8 mouse cellular contexts compared by ENCODE assay signal in the genomic region with DNA sequence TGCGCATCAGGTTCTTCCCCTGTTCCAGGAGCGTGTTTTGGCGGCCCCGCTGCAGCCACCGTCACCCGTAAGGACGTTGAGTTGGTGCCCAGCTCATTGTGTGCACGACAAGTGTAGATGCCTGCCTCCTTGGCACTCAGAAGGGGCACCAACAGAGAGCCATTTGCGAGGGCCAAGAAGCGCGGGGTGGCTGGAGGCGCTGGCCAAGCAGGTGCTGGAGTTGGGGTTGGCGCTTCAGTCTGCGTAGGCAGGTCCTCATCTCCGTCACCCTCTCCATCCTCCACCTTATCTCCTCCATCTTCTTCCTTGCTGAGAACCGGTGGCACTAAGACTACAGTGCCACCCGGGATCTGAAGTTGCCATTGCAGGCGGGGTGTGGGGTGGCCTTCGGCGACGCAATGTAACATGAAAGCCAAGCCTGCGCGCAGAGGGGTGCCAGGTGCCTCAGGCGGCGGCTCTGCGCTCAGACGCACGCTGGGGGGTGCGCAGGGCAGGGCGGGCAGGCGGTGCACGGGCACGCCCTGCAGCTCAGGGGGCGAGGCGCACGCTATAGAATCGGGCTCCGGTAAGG. TPM values are rescaled to one million over a fixed set of nuclear protein-coding genes. Genes with fewer than 3 reads are reported as not detected.
DNase-seq lines count a peak whose midpoint lies in the region; ATAC-seq and TF ChIP-seq lines count a peak whose summit lies in the region.

No protein-coding gene starts in this region.

- peak overlapping the region; percentile 47 for H3K27ac ChIP-seq in midbrain, postnatal 0 days (ENCODE audit: low read depth, low read length)

- peak; percentile 25; the same call in 1 of the 2 replicates for TF ChIP-seq CTCF in midbrain, postnatal 0 days (IDR thresholded peaks at IDR 0.05)

- peak overlapping the region; percentile 35 for H3K4me3 ChIP-seq in midbrain, postnatal 0 days (ENCODE audit: low read depth, low read length)

- no peaks in the 10 kb centered on the region for H3K9me3 ChIP-seq in midbrain, postnatal 0 days (ENCODE audit: low read length)

- intact Hi-C loops in gastrocnemius, postnatal 14 days (cut with DNase I; ENCODE audit: low total_unique reads) = no loop called here

- DNase-seq in frontal cortex, adult 2 months (ENCODE audit: extremely low spot score in 1 of 2, low spot score in 1 of 2) = no peak
- peak; percentile 48 for DNase-seq in retina, postnatal 1 day
- DNase-seq in retina, embryonic 14.5 days (ENCODE audit: low spot score) = no peak
- peak; percentile 34 to 55 for DNase-seq in frontal cortex, postnatal 36 days (ENCODE audit: low spot score in 2 of 2)
- DNase-seq in midbrain, postnatal 0 days (ENCODE audit: low spot score) = no peak
- no peak for DNase-seq in gastrocnemius, postnatal 14 days
- DNase-seq in adrenal gland, postnatal 36 days = no peak

- peak overlapping the region; percentile 66 for H3K4me2 ChIP-seq in midbrain, postnatal 0 days (ENCODE audit: low read depth, low read length, poor library complexity, severe bottlenecking)

- peak; percentile 18; the same call in 1 of the 2 replicates for ATAC-seq in frontal cortex, adult (ENCODE audit: low TSS enrichment)
- no peak for ATAC-seq in midbrain, postnatal 0 days (ENCODE audit: low FRiP score)

- H3K36me3 ChIP-seq in midbrain, postnatal 0 days (ENCODE audit: insufficient read depth, low read length) = no peaks in the 10 kb centered on the region

- 3% methylated on average over 38 of the region's 38 CpGs for WGBS in midbrain, postnatal 0 days

- H3K27me3 ChIP-seq in midbrain, postnatal 0 days (ENCODE audit: insufficient read depth, low read length) = peaks cover 64% of the 10 kb centered on the region

- H3K9ac ChIP-seq in midbrain, postnatal 0 days (replicated peaks; ENCODE audit: low read length, poor library complexity, severe bottlenecking) = peak overlapping the region; percentile 63; the same call in 1 of the 2 replicates

- peaks cover 6% of the 10 kb centered on the region for H3K4me1 ChIP-seq in midbrain, postnatal 0 days (ENCODE audit: insufficient read depth, low read length)

RNA-seq across cellular contexts. Expression of gene Islr, which starts 5.2 kb away (rescaled TPM):
- polyA plus RNA-seq in frontal cortex, adult 2 months (2012; rRNA removed) = 96.8 and 108 TPM in 2 replicates
- 55.6 and 68.8 TPM in 2 replicates for total RNA-seq in midbrain, postnatal 0 days (2014; rRNA removed)
- polyA plus RNA-seq in midbrain, postnatal 0 days (2015; fragmentation: Nextera tagmentation; extraction: Ambion mirVana) = 32.5 and 36.5 TPM in 2 replicates
- 10 to 100 TPM; 58.1 to 77.5 TPM for total RNA-seq in gastrocnemius, postnatal 14 days (2021)
- 10 to 100 TPM; 23.7 to 32.1 TPM for total RNA-seq in adrenal gland, postnatal 36 days (2021)

RNA-seq across cellular contexts. Expression of gene Islr2, which starts 5.2 kb away (rescaled TPM):
- polyA plus RNA-seq in frontal cortex, adult 2 months (2012; rRNA removed) = 38.6 and 42.5 TPM in 2 replicates
- 233 and 267 TPM in 2 replicates for total RNA-seq in midbrain, postnatal 0 days (2014; rRNA removed)
- 16.7 and 18.1 TPM in 2 replicates for polyA plus RNA-seq in midbrain, postnatal 0 days (2015; fragmentation: Nextera tagmentation; extraction: Ambion mirVana)
- total RNA-seq in gastrocnemius, postnatal 14 days (2021) = 1 to 10 TPM; 3.1 to 5.8 TPM
- total RNA-seq in adrenal gland, postnatal 36 days (2021) = 1 to 10 TPM; 2.3 to 3.3 TPM

RNA-seq across cellular contexts. Expression of gene Pml, which starts 50.7 kb away (rescaled TPM):
- 9.5 and 10.0 TPM in 2 replicates for polyA plus RNA-seq in frontal cortex, adult 2 months (2012; rRNA removed)
- total RNA-seq in midbrain, postnatal 0 days (2014; rRNA removed) = 5.6 and 9.0 TPM in 2 replicates
- polyA plus RNA-seq in midbrain, postnatal 0 days (2015; fragmentation: Nextera tagmentation; extraction: Ambion mirVana) = 2.9 and 3.2 TPM in 2 replicates
- total RNA-seq in gastrocnemius, postnatal 14 days (2021) = 1 to 10 TPM; 5.2 to 7.5 TPM
- 10 to 100 TPM; 22.4 to 24.2 TPM for total RNA-seq in adrenal gland, postnatal 36 days (2021)

RNA-seq across cellular contexts. Expression of gene Stoml1, which starts 54.1 kb away (rescaled TPM):
- 99.9 and 102 TPM in 2 replicates for polyA plus RNA-seq in frontal cortex, adult 2 months (2012; rRNA removed)
- 159 and 170 TPM in 2 replicates for total RNA-seq in midbrain, postnatal 0 days (2014; rRNA removed)
- polyA plus RNA-seq in midbrain, postnatal 0 days (2015; fragmentation: Nextera tagmentation; extraction: Ambion mirVana) = 161 and 172 TPM in 2 replicates
- total RNA-seq in gastrocnemius, postnatal 14 days (2021) = 1 to 10 TPM; 7.0 to 8.7 TPM
- total RNA-seq in adrenal gland, postnatal 36 days (2021) = 10 to 100 TPM; 15.7 to 19.2 TPM

Comparison
In these comparisons a context has a peak if more than half of its experiments do, and no peak if none do; other contexts are left out.
1. DNase-seq: peak in retina, postnatal 1 day (single experiment) and frontal cortex, postnatal 36 days (2 of 2); none in frontal cortex, adult 2 months (0 of 2), retina, embryonic 14.5 days (single experiment), midbrain, postnatal 0 days (single experiment), gastrocnemius, postnatal 14 days (single experiment) and adrenal gland, postnatal 36 days (0 of 2).
2. RNA of gene Islr2, which starts 5.2 kb away (total RNA-seq): 233 to 267 TPM in midbrain, postnatal 0 days; 3.1 to 5.8 TPM in gastrocnemius, postnatal 14 days and 2.3 to 3.3 TPM in adrenal gland, postnatal 36 days; every median in the first group is over 10 times any median in the second.